Mouse (Mus musculus) CD4-positive, CD25-positive, alpha-beta regulatory T cell (primary cell): ENCODE data around the gene Cd160. TPM values are rescaled to one million over a fixed set of nuclear protein-coding genes. Genes with fewer than 3 reads are reported as not detected.

Experiments used
- polyA plus RNA-seq: library from polyadenylated mRNA; unstranded; fragments of 100-300 nt; shearing (Covaris generic); gene quantifications from one replicate; pipeline ENCODE4 v1.2.1, GENCODE M21; 2017

The Cd160 gene
- 22.4 TPM for polyA plus RNA-seq

DNA sequence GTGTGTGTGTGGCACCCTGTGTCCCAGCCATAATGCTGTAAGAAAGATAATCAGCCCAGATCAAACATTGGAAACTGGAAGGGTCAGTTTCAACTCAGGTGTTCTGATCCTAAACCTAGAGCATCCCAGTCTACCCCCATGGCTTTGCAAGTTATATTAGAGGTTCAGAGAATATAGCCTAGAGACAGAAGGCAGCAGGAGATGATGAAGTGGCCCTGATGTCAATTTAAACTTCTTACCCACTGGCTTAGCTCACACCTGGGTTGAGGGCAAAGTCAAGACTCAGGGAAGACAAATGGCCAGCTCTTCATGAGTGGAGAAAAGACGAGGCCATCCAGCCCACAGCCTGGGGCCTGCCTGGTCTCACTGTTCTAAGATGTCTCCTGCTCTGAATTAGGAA, at the start of gene Cd160, which contains the start of gene Pdzk1:
TSS of gene Cd160 (minus strand) at position 368 of the 400 bp plus-strand sequence.
TSS of gene Pdzk1 (plus strand) at position 301 of the 400 bp plus-strand sequence.

Other genes with a start within 250 kb of the Cd160 start
- gene Polr3gl, start 235.2 kb downstream of the Cd160 start, polyA plus RNA-seq = 22.0 TPM
- 0.07 TPM for gene Ankrd34a, start 232.7 kb downstream of the Cd160 start, polyA plus RNA-seq
- gene Lix1l, start 228.2 kb downstream of the Cd160 start, polyA plus RNA-seq = 0.29 TPM
- gene Rbm8a, start 199.4 kb downstream of the Cd160 start, polyA plus RNA-seq = 166 TPM
- gene Pex11b, start 194.0 kb downstream of the Cd160 start, polyA plus RNA-seq = 49.6 TPM
- gene Gm42957, start 193.9 kb downstream of the Cd160 start, polyA plus RNA-seq = 0.24 TPM
- gene Itga10, start 183.8 kb downstream of the Cd160 start, polyA plus RNA-seq = 0.16 TPM
- gene Ankrd35, start 159.2 kb downstream of the Cd160 start, polyA plus RNA-seq = not detected
- 25.1 TPM for gene Pias3, start 133.0 kb downstream of the Cd160 start, polyA plus RNA-seq
- 0.50 TPM for gene Nudt17, start 120.8 kb downstream of the Cd160 start, polyA plus RNA-seq
- gene Polr3c, start 101.7 kb downstream of the Cd160 start, polyA plus RNA-seq = 72.2 TPM
- gene Rnf115, start 101.7 kb downstream of the Cd160 start, polyA plus RNA-seq = 120 TPM
- not detected for gene Pdzk1, start 67 bp downstream of the Cd160 start, polyA plus RNA-seq
- gene Gja5, start 75.3 kb upstream of the Cd160 start, polyA plus RNA-seq = 0.31 TPM
- gene Gpr89, start 76.0 kb upstream of the Cd160 start, polyA plus RNA-seq = 23.0 TPM
- 0.04 TPM for gene Gja8, start 96.7 kb upstream of the Cd160 start, polyA plus RNA-seq